Mouse (Mus musculus) lung, embryonic 16.5 days (tissue): ENCODE measurements around the gene Dscam. TPM values are rescaled to one million over a fixed set of nuclear protein-coding genes. Genes with fewer than 3 reads are reported as not detected.

Experiments
- ATAC-seq: fragments of 200-750 bp; cut with Nextera tagmentation; 2 replicates; pipeline ENCODE4 v1.8.0; 2017; ENCODE audit warnings: low read depth, mild to moderate bottlenecking, moderate library complexity
- H3K27ac ChIP-seq: fragments of 300-500 bp; sonication (generic); 2 replicates; pipeline ENCODE4 v1.5.1; 2014; ENCODE audit warnings: mild to moderate bottlenecking, control low read depth, low read length
- H3K27me3 ChIP-seq: fragments of 300-500 bp; sonication (generic); 2 replicates; pipeline ENCODE4 v1.6.1; 2014; ENCODE audit warnings: low read depth, low read length, mixed read lengths; ENCODE audit not compliant: control insufficient read depth, insufficient read depth
- H3K36me3 ChIP-seq: fragments of 300-500 bp; sonication (generic); 2 replicates; pipeline ENCODE4 v1.6.1; 2014; ENCODE audit warnings: low read length; ENCODE audit not compliant: control insufficient read depth, insufficient read depth
- H3K4me1 ChIP-seq: fragments of 300-500 bp; sonication (generic); replicated peaks from 2 replicates; pipeline ENCODE4 v1.6.1; 2014; ENCODE audit warnings: low read length, mixed read lengths; ENCODE audit not compliant: control insufficient read depth, insufficient read depth
- H3K4me2 ChIP-seq: fragments of 300-500 bp; sonication (generic); 2 replicates; pipeline ENCODE4 v1.6.1; 2014; ENCODE audit warnings: low read depth, low read length, control low read depth
- H3K4me3 ChIP-seq: fragments of 300-500 bp; sonication (generic); 2 replicates; pipeline ENCODE4 v1.5.1; 2014; ENCODE audit warnings: mild to moderate bottlenecking, low read length, control low read depth
- H3K9ac ChIP-seq: fragments of 300-500 bp; sonication (generic); 2 replicates; pipeline ENCODE4 v1.6.1; 2014; ENCODE audit warnings: low read length, control low read depth
- H3K9me3 ChIP-seq: fragments of 300-500 bp; sonication (generic); 2 replicates; pipeline ENCODE4 v1.6.1; 2016; ENCODE audit warnings: low read length; ENCODE audit not compliant: control insufficient read depth
- WGBS: fragments of 180-500 bp; shearing (Covaris S2); extraction: QIAGEN DNeasy Blood & Tissue Kit; methylation state at CpG from one replicate; pipeline ENCODE4 v1.1.7; 2014; 5-methylcytosine and 5-hydroxymethylcytosine counted together
- polyA plus RNA-seq: library from polyadenylated mRNA; unstranded; fragments of >200 nt; fragmentation: Nextera tagmentation; extraction: Ambion mirVana; gene quantifications from 2 replicates; pipeline ENCODE4 v1.2.1, GENCODE M21; 2015

The Dscam gene
- polyA plus RNA-seq, 1 experiment from 2014 or later, result not detected

- 55% methylated on average over 8 of the region's 8 CpGs for WGBS
- no peak for ATAC-seq
- H3K27me3 ChIP-seq, result peaks cover 49% of the 10 kb centered on the region
Observed at GRCm38 (mm10) chr16:97171500-97171899, 948 bp upstream of the Dscam start.

DNA sequence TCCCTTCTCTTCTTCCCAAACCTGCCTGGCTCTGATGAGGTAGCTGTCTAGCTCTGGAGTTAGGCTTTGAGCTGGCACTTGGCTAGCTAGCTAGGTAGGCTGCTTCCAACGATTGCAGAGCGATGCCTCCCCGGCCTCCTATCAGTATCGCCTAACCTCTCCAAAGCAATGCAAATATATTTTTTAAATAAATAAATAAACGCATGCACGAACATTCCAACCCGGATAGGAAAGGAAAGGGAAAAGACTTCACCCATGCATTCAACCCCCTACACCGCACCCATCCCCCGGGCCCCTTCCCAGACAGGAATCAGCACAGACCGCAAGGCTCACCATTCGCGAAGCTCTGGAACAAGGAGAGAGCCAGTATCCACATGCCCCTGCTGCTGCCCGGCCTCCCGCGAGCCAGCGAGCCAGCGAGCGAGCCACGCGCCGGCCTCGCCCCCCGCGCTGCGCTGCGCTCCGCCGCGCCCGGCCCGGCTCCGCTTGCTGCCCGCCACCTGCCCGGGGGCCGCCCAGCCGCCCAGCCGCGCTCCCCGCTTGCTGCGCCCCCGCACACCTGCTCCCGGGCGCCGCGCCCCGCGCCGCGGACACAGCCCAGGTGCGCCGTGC, 545 bp downstream of the Dscam start:
- ATAC-seq, result peak; percentile 28
- Histone ChIP-seq H3K4me2 (peak overlapping the region; percentile 91), H3K9me3 (no peaks in the 10 kb centered on the region), H3K36me3 (no peaks in the 10 kb centered on the region), H3K27ac (no peak overlapping the region), H3K9ac (0 out of 2 replicates have a peak overlapping the region, but pooled peaks have one; percentile 11), H3K4me1 (0 out of 2 replicates have a peak, but pooled peaks cover 3% of the 10 kb centered on the region), H3K4me3 (peak overlapping the region; percentile 51), H3K27me3 (peaks cover 53% of the 10 kb centered on the region)
- WGBS, result under 1% methylated on average over 33 of the region's 51 CpGs

More at GRCm38 (mm10) chr16:97171500-97171899, 948 bp upstream of the Dscam start:
- H3K36me3 ChIP-seq, result no peaks in the 10 kb centered on the region
- H3K9ac ChIP-seq, result no peak overlapping the region
- no peak overlapping the region for H3K4me3 ChIP-seq
- no peak overlapping the region for H3K27ac ChIP-seq
- H3K4me2 ChIP-seq, result no peak overlapping the region
- H3K4me1 ChIP-seq, result 0 out of 2 replicates have a peak, but pooled peaks cover 3% of the 10 kb centered on the region
- no peaks in the 10 kb centered on the region for H3K9me3 ChIP-seq

GRCm38 (mm10) chr16:97168614-97169013, 1.9 kb downstream of the Dscam start:
- H3K4me1 ChIP-seq, result 0 out of 2 replicates have a peak, but pooled peaks cover 3% of the 10 kb centered on the region
- WGBS, result 45% methylated on average over 3 of the region's 3 CpGs
- H3K4me3 ChIP-seq, result no peak overlapping the region
- no peak overlapping the region for H3K27ac ChIP-seq
- H3K9ac ChIP-seq, result no peak overlapping the region
- ATAC-seq, result no peak
- no peak overlapping the region for H3K4me2 ChIP-seq
- no peaks in the 10 kb centered on the region for H3K9me3 ChIP-seq
- H3K27me3 ChIP-seq, result peaks cover 55% of the 10 kb centered on the region
- H3K36me3 ChIP-seq, result no peaks in the 10 kb centered on the region

DNA sequence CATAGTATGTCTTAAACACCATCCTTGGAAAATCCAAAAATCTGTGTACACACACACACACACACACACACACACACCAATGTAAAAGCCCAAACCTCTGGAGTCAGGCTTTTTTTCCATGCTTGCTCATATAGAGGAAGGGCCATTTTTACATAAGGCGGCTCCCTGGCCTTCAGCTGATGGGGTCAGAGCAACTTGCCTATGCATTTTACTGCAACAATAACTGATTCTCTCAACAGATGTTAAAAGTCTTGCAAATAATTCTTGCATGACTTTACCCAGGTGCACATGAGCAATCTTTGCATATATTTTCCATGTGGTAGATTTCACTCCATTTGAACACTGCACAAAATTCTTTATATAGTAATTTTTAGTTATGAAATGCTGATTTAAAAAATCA, 2.5 kb downstream of the Dscam start:
- H3K4me1 ChIP-seq, result 0 out of 2 replicates have a peak, but pooled peaks cover 3% of the 10 kb centered on the region
- peaks cover 55% of the 10 kb centered on the region for H3K27me3 ChIP-seq
- ATAC-seq, result no peak
- H3K27ac ChIP-seq, result no peak overlapping the region
- WGBS, result 84% methylated on average over 1 of the region's 1 CpGs
- no peak overlapping the region for H3K4me2 ChIP-seq
- H3K4me3 ChIP-seq, result no peak overlapping the region
- H3K9me3 ChIP-seq, result no peaks in the 10 kb centered on the region
- no peaks in the 10 kb centered on the region for H3K36me3 ChIP-seq
- no peak overlapping the region for H3K9ac ChIP-seq

GRCm38 (mm10) chr16:97166166-97166565, 4.4 kb downstream of the Dscam start:
- Histone ChIP-seq H3K36me3 (no peaks in the 10 kb centered on the region), H3K27ac (no peak overlapping the region), H3K4me2 (no peak overlapping the region; the same call in 1 of the 2 replicates), H3K9me3 (no peaks in the 10 kb centered on the region), H3K9ac (no peak overlapping the region), H3K4me3 (no peak overlapping the region), H3K27me3 (peaks cover 40% of the 10 kb centered on the region), H3K4me1 (0 out of 2 replicates have a peak, but pooled peaks cover 3% of the 10 kb centered on the region)
- no peak for ATAC-seq
- 33% methylated on average over 2 of the region's 2 CpGs for WGBS

DNA sequence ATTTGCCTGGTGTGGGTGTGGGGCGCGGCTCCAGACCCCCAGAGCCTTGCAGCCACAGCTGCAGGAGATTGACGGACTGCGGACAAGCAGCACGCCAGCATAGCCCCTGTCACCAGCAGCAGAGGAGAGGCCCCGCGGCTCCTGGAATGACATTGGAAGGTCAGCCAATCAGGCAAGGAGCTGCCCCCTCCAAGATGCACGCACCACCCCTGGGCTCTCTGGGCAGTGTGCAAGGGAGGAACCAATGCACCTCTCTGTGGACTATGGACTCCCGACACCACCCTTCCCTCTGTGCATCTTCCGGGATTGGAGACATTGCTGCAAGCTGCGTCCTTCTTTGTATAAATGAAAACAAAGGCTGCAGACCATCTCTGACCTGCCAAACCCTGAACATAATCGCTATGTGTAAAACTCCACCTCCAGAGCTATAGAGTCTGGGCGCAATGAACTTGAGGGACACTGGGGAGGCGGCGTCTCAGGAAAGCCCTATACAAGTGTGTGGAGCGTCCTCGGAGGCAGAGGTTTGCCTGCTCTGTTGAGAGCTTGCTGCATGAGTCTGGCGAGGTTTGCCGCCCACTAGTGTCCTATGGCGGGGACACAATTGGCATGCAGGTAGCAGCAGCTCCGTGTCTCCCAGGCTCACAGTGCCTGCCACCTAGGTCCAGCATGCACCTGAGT, 5.0 kb downstream of the Dscam start:
- under 1% methylated on average over 21 of the region's 21 CpGs for WGBS
- Histone ChIP-seq H3K36me3 (no peaks in the 10 kb centered on the region), H3K9me3 (no peaks in the 10 kb centered on the region), H3K27ac (no peak overlapping the region), H3K4me1 (0 out of 2 replicates have a peak, but pooled peaks cover 3% of the 10 kb centered on the region), H3K9ac (0 out of 2 replicates have a peak overlapping the region, but pooled peaks have one; percentile 36), H3K4me3 (peak overlapping the region; percentile 30), H3K4me2 (peak overlapping the region; percentile 58), H3K27me3 (peaks cover 34% of the 10 kb centered on the region)
- peak; percentile 60 for ATAC-seq

GRCm38 (mm10) chr16:97158279-97158678, 12.3 kb downstream of the Dscam start:
- no peaks in the 10 kb centered on the region for H3K27me3 ChIP-seq
- no peaks in the 10 kb centered on the region for H3K4me1 ChIP-seq
- H3K27ac ChIP-seq, result no peak overlapping the region
- no peaks in the 10 kb centered on the region for H3K36me3 ChIP-seq
- no peak for ATAC-seq
- no peak overlapping the region for H3K4me2 ChIP-seq
- WGBS, result 68% methylated on average over 4 of the region's 4 CpGs
- H3K9me3 ChIP-seq, result no peaks in the 10 kb centered on the region
- H3K4me3 ChIP-seq, result no peak overlapping the region
- no peak overlapping the region for H3K9ac ChIP-seq

DNA sequence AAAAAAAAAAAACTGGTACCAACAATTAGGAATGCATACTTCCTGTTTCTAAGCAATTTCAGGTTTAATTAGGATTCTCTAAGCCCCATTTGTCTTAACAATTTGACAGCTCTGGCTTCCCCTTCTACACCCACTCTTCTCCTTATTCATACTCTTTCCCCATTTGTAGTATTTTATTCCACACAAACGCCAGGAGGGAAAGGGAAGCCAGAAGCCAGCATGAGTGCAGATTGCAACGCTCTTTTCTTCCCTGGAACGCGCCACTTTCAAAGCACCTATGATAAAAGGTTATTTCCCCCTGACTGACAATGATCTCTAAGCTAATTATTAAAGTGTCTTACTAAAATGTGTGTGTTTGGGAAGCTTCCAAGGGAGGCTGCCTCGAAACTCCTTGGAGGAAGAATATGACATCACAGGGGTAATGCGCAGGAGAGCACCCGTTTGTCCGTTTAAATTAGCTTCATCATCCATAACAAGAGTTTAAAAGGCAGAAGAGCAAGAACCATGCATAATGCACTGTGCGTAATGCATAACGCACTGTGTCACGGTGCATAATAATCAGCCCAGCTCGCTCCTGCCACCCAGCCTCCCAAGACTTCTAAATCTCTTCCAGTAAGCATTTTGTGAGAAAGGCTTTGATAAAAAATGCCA, 25.9 kb downstream of the Dscam start:
- Histone ChIP-seq H3K9ac (no peak overlapping the region), H3K9me3 (no peaks in the 10 kb centered on the region), H3K4me1 (no peaks in the 10 kb centered on the region), H3K27me3 (no peaks in the 10 kb centered on the region), H3K36me3 (no peaks in the 10 kb centered on the region), H3K27ac (no peak overlapping the region), H3K4me2 (no peak overlapping the region), H3K4me3 (no peak overlapping the region)
- ATAC-seq, result no peak
- WGBS, result 79% methylated on average over 12 of the region's 12 CpGs

DNA sequence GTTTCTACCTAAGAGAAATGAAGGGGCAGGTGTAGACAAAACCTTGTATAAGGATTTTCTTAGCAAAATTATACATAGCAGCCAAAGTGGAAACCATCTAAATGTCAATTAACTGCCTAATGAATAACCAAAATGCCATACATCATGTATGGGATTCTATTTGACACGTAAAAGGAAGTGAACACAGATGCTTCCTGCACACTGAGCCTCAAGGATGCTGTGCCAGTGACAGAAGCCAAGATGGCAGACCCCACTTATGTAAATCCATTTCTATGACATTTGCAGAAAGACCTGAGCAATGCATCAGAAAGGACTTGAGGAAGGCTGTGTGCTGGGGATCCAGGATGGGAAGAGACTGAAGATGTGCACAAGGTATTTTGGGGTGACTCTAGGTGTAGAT, 28.6 kb downstream of the Dscam start:
- Histone ChIP-seq H3K9ac (no peak overlapping the region), H3K4me2 (no peak overlapping the region), H3K27ac (no peak overlapping the region), H3K36me3 (no peaks in the 10 kb centered on the region), H3K4me1 (no peaks in the 10 kb centered on the region), H3K4me3 (no peak overlapping the region), H3K27me3 (no peaks in the 10 kb centered on the region), H3K9me3 (no peaks in the 10 kb centered on the region)
- 71% methylated on average over 1 of the region's 1 CpGs for WGBS
- no peak for ATAC-seq
